Mouse (Mus musculus): ENCODE measurements around the gene Chrna10. TPM values are rescaled to one million over a fixed set of nuclear protein-coding genes. Genes with fewer than 3 reads are reported as not detected.

Gene Chrna10
- polyA plus RNA-seq, 1 experiment from 2014 or later, result 0.11 TPM

DNA sequence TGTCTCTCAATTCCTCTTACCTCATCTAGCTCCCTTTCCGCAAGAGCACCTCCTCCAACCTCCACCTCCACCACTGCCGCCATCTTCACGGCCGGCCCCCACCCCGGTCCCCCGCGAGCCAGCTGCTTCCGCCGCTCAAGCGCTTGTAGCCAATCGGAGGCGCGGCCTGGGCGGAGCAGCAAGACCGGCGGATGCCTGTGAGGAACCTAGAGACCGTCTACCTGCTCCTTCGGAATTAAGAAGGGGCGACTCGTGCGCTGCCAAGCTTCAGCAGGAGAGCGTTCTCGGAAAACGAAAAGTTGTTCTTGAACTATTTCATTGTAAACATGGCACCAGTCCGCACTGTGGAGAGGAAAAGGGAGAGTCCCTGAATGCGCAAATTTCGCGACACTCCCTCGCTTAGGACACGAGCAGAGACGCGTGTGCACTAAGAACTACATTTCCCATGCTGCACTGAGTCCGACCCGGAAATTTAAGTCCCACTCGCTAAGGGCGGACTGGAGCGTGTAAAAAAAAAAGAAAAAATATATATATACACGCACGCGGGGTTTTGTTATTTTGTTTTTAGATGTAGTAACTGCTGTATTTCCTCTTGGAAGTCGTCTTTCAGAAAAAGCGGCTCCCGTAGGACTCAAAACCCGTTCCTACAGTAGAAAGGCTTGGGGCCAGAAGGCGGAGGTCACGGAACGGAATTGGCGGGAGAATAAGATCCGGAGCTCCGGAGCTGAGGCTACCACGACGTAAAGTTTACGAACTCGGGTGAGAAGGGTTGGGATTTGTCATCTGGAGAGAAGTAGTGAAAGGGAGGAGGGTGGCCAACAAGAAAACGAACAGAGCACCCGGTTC, 51.4 kb downstream of the Chrna10 start, which contains the start of the genes Rnf121, Xndc1 and Xntrpc:
Rnf121 (minus strand) TSS at position 424 of the 846 bp plus-strand sequence.
Xndc1 (plus strand) TSS at position 466 of the 846 bp plus-strand sequence.
Xntrpc (plus strand) TSS at position 668 of the 846 bp plus-strand sequence.
- Histone ChIP-seq H3K9me3 (ENCODE audit: control insufficient read depth, low read length) (no peaks in the 10 kb centered on the region), H3K9ac (ENCODE audit: low read length) (peak within 1 kb of the TSS; percentile 77), H3K4me2 (ENCODE audit: low read depth, low read length) (peak within 1 kb of the TSS; percentile 58), H3K27ac (ENCODE audit: low read length) (peak within 1 kb of the TSS; percentile 83), H3K36me3 (ENCODE audit: control insufficient read depth, insufficient read depth, low read length) (peaks cover 4% of the 10 kb centered on the region; the same call in 1 of the 2 replicates), H3K4me3 (ENCODE audit: low read length) (peak within 1 kb of the TSS; percentile 78), H3K4me1 (replicated peaks; ENCODE audit: control insufficient read depth, insufficient read depth, low read length) (peaks cover 18% of the 10 kb centered on the region), H3K27me3 (ENCODE audit: control insufficient read depth, insufficient read depth, low read depth, low read length) (no peaks in the 10 kb centered on the region)
- under 1% methylated on average over 56 of the region's 56 CpGs for WGBS
- ATAC-seq (ENCODE audit: low read depth), result peak; percentile 99

DNA sequence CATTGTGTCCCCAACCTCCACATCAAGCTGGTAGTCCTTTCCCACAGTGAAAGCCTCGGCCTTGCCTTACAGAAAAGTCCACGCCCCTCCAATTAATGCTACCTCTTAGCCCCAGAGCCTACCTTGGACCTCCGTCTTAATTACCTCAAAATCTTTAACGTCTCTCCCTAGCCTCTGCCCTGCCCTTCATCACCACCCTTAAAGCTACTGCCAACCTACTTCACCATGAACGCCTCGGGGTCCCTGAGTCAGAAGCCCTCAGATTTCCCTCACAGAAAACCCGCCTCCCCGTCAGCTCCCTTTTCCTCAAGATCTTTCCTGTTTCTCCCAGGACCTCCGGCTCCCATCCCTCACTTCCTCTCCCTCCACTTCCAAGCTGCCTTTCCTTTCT, 52.0 kb downstream of the Chrna10 start:
- Histone ChIP-seq H3K4me2 (ENCODE audit: low read depth, low read length) (peak overlapping the region; percentile 58), H3K4me1 (replicated peaks; ENCODE audit: control insufficient read depth, insufficient read depth, low read length) (peaks cover 18% of the 10 kb centered on the region), H3K9me3 (ENCODE audit: control insufficient read depth, low read length) (no peaks in the 10 kb centered on the region), H3K9ac (ENCODE audit: low read length) (peak overlapping the region; percentile 77), H3K36me3 (ENCODE audit: control insufficient read depth, insufficient read depth, low read length) (peaks cover 4% of the 10 kb centered on the region; the same call in 1 of the 2 replicates), H3K4me3 (ENCODE audit: low read length) (peak overlapping the region; percentile 78), H3K27ac (ENCODE audit: low read length) (peak overlapping the region; percentile 66), H3K27me3 (ENCODE audit: control insufficient read depth, insufficient read depth, low read depth, low read length) (no peaks in the 10 kb centered on the region)
- 0% methylated on average over 9 of the region's 9 CpGs for WGBS
- peak; percentile 13 for ATAC-seq (ENCODE audit: low read depth)

GRCm38 (mm10) chr7:102063891-102064290, 52.7 kb downstream of the Chrna10 start:
- peak overlapping the region; percentile 78 for H3K4me3 ChIP-seq (ENCODE audit: low read length)
- H3K4me2 ChIP-seq (ENCODE audit: low read depth, low read length), result peak overlapping the region; percentile 58
- H3K27ac ChIP-seq (ENCODE audit: low read length), result no peak overlapping the region
- H3K36me3 ChIP-seq (ENCODE audit: control insufficient read depth, insufficient read depth, low read length), result peaks cover 8% of the 10 kb centered on the region; the same call in 1 of the 2 replicates
- no peak for ATAC-seq (ENCODE audit: low read depth)
- 48% methylated on average over 9 of the region's 9 CpGs for WGBS
- no peaks in the 10 kb centered on the region for H3K9me3 ChIP-seq (ENCODE audit: control insufficient read depth, low read length)
- no peaks in the 10 kb centered on the region for H3K27me3 ChIP-seq (ENCODE audit: control insufficient read depth, insufficient read depth, low read depth, low read length)
- peaks cover 18% of the 10 kb centered on the region for H3K4me1 ChIP-seq (replicated peaks; ENCODE audit: control insufficient read depth, insufficient read depth, low read length)
- H3K9ac ChIP-seq (ENCODE audit: low read length), result peak overlapping the region; percentile 77; the same call in 1 of the 2 replicates

DNA sequence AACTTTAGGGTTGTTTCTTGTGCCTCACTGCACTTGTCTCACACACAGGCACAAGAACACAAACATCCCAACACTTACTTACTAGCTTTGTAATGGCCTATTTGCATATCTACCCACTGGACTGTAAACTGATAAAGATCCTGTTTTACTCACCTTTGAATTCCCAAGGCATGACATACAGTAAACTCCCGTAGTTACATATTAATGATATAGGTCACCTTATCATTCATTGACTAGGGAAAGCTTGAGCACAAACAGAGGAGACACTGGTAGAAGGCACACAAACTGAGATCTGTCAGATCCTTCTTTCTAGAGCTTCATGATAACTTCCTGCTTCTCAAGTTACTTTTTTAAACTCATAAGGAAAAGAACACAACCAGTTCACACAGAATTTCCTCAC, 54.4 kb downstream of the Chrna10 start:
- H3K9ac ChIP-seq (ENCODE audit: low read length), result no peak overlapping the region
- no peak overlapping the region for H3K4me2 ChIP-seq (ENCODE audit: low read depth, low read length)
- H3K4me1 ChIP-seq (replicated peaks; ENCODE audit: control insufficient read depth, insufficient read depth, low read length), result peaks cover 18% of the 10 kb centered on the region
- H3K9me3 ChIP-seq (ENCODE audit: control insufficient read depth, low read length), result no peaks in the 10 kb centered on the region
- 71% methylated on average over 1 of the region's 1 CpGs for WGBS
- H3K27ac ChIP-seq (ENCODE audit: low read length), result no peak overlapping the region
- H3K4me3 ChIP-seq (ENCODE audit: low read length), result no peak overlapping the region
- peaks cover 8% of the 10 kb centered on the region; the same call in 1 of the 2 replicates for H3K36me3 ChIP-seq (ENCODE audit: control insufficient read depth, insufficient read depth, low read length)
- H3K27me3 ChIP-seq (ENCODE audit: control insufficient read depth, insufficient read depth, low read depth, low read length), result no peaks in the 10 kb centered on the region
- ATAC-seq (ENCODE audit: low read depth), result no peak

- Histone ChIP-seq H3K9ac (ENCODE audit: low read length) (no peak overlapping the region), H3K27me3 (ENCODE audit: control insufficient read depth, insufficient read depth, low read depth, low read length) (no peaks in the 10 kb centered on the region), H3K27ac (ENCODE audit: low read length) (no peak overlapping the region), H3K36me3 (ENCODE audit: control insufficient read depth, insufficient read depth, low read length) (peaks cover 10% of the 10 kb centered on the region; the same call in 1 of the 2 replicates), H3K9me3 (ENCODE audit: control insufficient read depth, low read length) (no peaks in the 10 kb centered on the region), H3K4me1 (replicated peaks; ENCODE audit: control insufficient read depth, insufficient read depth, low read length) (peaks cover 14% of the 10 kb centered on the region), H3K4me3 (ENCODE audit: low read length) (no peak overlapping the region), H3K4me2 (ENCODE audit: low read depth, low read length) (no peak overlapping the region)
- WGBS, result 87% methylated on average over 3 of the region's 3 CpGs
- ATAC-seq (ENCODE audit: low read depth), result no peak
Measured at GRCm38 (mm10) chr7:102061353-102061752, 55.3 kb downstream of the Chrna10 start.

Other genes starting within 250 kb of the Chrna10 start
- gene Folr1, start 246.0 kb downstream of the Chrna10 start, polyA plus RNA-seq (2015; fragmentation: Nextera tagmentation; extraction: Ambion mirVana), result 1.5 and 1.6 TPM in 2 replicates
- gene Lamtor1, start 210.9 kb downstream of the Chrna10 start, polyA plus RNA-seq (2015; fragmentation: Nextera tagmentation; extraction: Ambion mirVana), result 161 and 163 TPM in 2 replicates
- gene Tomt, start 210.5 kb downstream of the Chrna10 start, polyA plus RNA-seq (2015; fragmentation: Nextera tagmentation; extraction: Ambion mirVana), result 0.20 and 0.69 TPM in 2 replicates
- gene Lrrc51, start 182.9 kb downstream of the Chrna10 start, polyA plus RNA-seq (2015; fragmentation: Nextera tagmentation; extraction: Ambion mirVana), result 18.1 and 28.3 TPM in 2 replicates
- gene Numa1, start 182.7 kb downstream of the Chrna10 start, polyA plus RNA-seq (2015; fragmentation: Nextera tagmentation; extraction: Ambion mirVana), result 66.7 and 73.7 TPM in 2 replicates
- gene Il18bp, start 98.1 kb downstream of the Chrna10 start, polyA plus RNA-seq (2015; fragmentation: Nextera tagmentation; extraction: Ambion mirVana), result 2.1 and 3.0 TPM in 2 replicates
- 25.2 and 25.6 TPM in 2 replicates for gene Rnf121, start 51.4 kb downstream of the Chrna10 start, polyA plus RNA-seq (2015; fragmentation: Nextera tagmentation; extraction: Ambion mirVana)
- 31.0 and 35.0 TPM in 2 replicates for gene Xndc1, start 51.3 kb downstream of the Chrna10 start, polyA plus RNA-seq (2015; fragmentation: Nextera tagmentation; extraction: Ambion mirVana)
- 1.0 and 1.2 TPM in 2 replicates for gene Xntrpc, start 51.1 kb downstream of the Chrna10 start, polyA plus RNA-seq (2015; fragmentation: Nextera tagmentation; extraction: Ambion mirVana)
- 0.08 and 0.10 TPM in 2 replicates for gene Trpc2, start 33.7 kb downstream of the Chrna10 start, polyA plus RNA-seq (2015; fragmentation: Nextera tagmentation; extraction: Ambion mirVana)
- gene Art1, start 15.1 kb downstream of the Chrna10 start, polyA plus RNA-seq (2015; fragmentation: Nextera tagmentation; extraction: Ambion mirVana), result 1.1 and 1.9 TPM in 2 replicates
- gene Art5, start 7.3 kb downstream of the Chrna10 start, polyA plus RNA-seq (2015; fragmentation: Nextera tagmentation; extraction: Ambion mirVana), result 1.3 and 1.5 TPM in 2 replicates
- 32.8 and 34.4 TPM in 2 replicates for gene Nup98, start 93.3 kb upstream of the Chrna10 start, polyA plus RNA-seq (2015; fragmentation: Nextera tagmentation; extraction: Ambion mirVana)
- 95.1 and 103 TPM in 2 replicates for gene Pgap2, start 93.4 kb upstream of the Chrna10 start, polyA plus RNA-seq (2015; fragmentation: Nextera tagmentation; extraction: Ambion mirVana)
- gene Rhog, start 139.2 kb upstream of the Chrna10 start, polyA plus RNA-seq (2015; fragmentation: Nextera tagmentation; extraction: Ambion mirVana), result 78.1 and 82.1 TPM in 2 replicates
- gene Stim1, start 151.0 kb upstream of the Chrna10 start, polyA plus RNA-seq (2015; fragmentation: Nextera tagmentation; extraction: Ambion mirVana), result 20.6 and 21.3 TPM in 2 replicates